Mouse (Mus musculus) frontal cortex, adult 2 months (tissue): ENCODE measurements at regions not wholly inside any gene's neighbourhood (a gene's known extent, or its start where the extent isn't known, plus 50 kb on each side); places are given as distances from the start of the nearest gene placed in this dataset.
A peak's percentile ranks its signal among the peaks of the same experiment; 100 is the strongest.
"Not testable (repeated sequence)": the region's sequence is repeated elsewhere in the genome, so short reads cannot be mapped to it uniquely, and the experiment has no call there.

Experiments
- DNase-seq, 2 experiments: peaks; one replicate each; pipeline ENCODE4 v3.0.0; 2022; ENCODE audit warnings: low spot score in 1 of 2; ENCODE audit errors: extremely low spot score in 1 of 2

- no peak for DNase-seq
Observed at GRCm38 (mm10) chr4:105844675-105845466, 55.2 kb downstream of the Gm12728 start.

GRCm38 (mm10) chr4:105845998-105846989, 56.6 kb downstream of the Gm12728 start:
- DNase-seq, result not testable (repeated sequence)

GRCm38 (mm10) chr4:105853086-105853485, 63.4 kb downstream of the Gm12728 start:
- no peak for DNase-seq

GRCm38 (mm10) chr4:105859052-105859864, 69.6 kb downstream of the Gm12728 start:
- no peak for DNase-seq

GRCm38 (mm10) chr4:105860930-105861653, 71.4 kb downstream of the Gm12728 start:
- DNase-seq, result peak in 1 of 2 experiments; percentile 3

- no peak for DNase-seq
Observed at GRCm38 (mm10) chr4:105861654-105862037, 72.0 kb downstream of the Gm12728 start.

GRCm38 (mm10) chr4:105870512-105870911, 80.8 kb downstream of the Gm12728 start:
- DNase-seq, result no peak

- DNase-seq, result no peak
Observed at GRCm38 (mm10) chr4:105877246-105877645, 87.6 kb downstream of the Gm12728 start.

GRCm38 (mm10) chr4:105879891-105880290, 90.2 kb downstream of the Gm12728 start:
- DNase-seq, result no peak

- DNase-seq, result no peak
Observed at GRCm38 (mm10) chr4:105884791-105885190, 95.1 kb downstream of the Gm12728 start.

GRCm38 (mm10) chr4:105891438-105891837, 101.8 kb downstream of the Gm12728 start:
- no peak for DNase-seq

- no peak for DNase-seq
Observed at GRCm38 (mm10) chr4:105892065-105892464, 102.4 kb downstream of the Gm12728 start.

- no peak for DNase-seq
Observed at GRCm38 (mm10) chr4:105895116-105895515, 105.4 kb downstream of the Gm12728 start.

- DNase-seq, result no peak
Observed at GRCm38 (mm10) chr4:105898054-105898847, 108.6 kb downstream of the Gm12728 start.

GRCm38 (mm10) chr4:105904896-105905295, 115.2 kb downstream of the Gm12728 start:
- DNase-seq, result no peak

GRCm38 (mm10) chr4:105906411-105906810, 116.7 kb downstream of the Gm12728 start:
- no peak for DNase-seq

- DNase-seq, result no peak
Observed at GRCm38 (mm10) chr4:105907611-105908010, 117.9 kb downstream of the Gm12728 start.

GRCm38 (mm10) chr4:105908281-105908680, 118.6 kb downstream of the Gm12728 start:
- DNase-seq, result no peak

- no peak for DNase-seq
Observed at GRCm38 (mm10) chr4:105909272-105909671, 119.6 kb downstream of the Gm12728 start.
